Comparison of ENCODE assay signal across 12 mouse cellular contexts in the genomic region with DNA sequence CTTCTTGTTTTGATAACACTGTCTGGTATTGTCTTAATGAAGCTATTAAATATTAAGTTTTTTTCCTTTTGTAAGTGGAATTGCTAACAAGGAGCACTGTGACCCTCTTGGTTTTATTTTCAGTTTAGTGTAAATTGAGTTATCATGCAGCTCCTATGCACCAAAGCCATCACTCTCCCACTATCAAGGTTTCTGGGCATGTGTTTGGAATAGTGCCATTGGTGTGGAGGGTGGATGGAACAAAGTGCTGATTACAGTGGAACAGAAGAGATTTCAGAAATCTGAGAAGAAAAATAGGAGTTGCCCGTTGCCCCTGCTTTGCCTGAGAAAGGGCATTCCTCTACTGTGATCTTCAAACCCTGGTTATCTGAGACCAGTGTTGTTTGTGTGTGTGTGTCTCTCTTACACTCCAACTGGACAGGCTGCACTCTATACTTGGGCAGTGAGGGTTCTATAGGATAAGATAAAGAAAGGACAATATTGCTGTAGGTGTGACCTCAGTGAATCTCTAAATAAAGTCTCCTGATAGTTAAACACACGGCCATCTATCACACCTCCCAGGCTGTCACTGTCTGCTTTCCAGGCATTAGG.
"Had no signal": no experiment of that assay in that cellular context is flagged by ENCODE, and none has a peak within 500 bp of the region (broad histone marks: within the 10 kb centered on the region; RNA-seq: fewer than 3 reads in every experiment).

No protein-coding gene starts in this region.

- H3K27ac ChIP-seq: limb, embryonic 13.5 days; liver, embryonic 14.5 days; midbrain, embryonic 12.5 days; neural tube, embryonic 13.5 days had no signal

- H3K9me3 ChIP-seq: limb, embryonic 13.5 days; midbrain, embryonic 12.5 days; neural tube, embryonic 13.5 days had no signal

- ATAC-seq: midbrain, embryonic 16.5 days had no signal

- DNase-seq: kidney, adult 11 months; kidney, postnatal 10 days; left cerebral cortex, postnatal 4 days; lung, adult 18-20 months; right cerebral cortex, adult 18-20 months; spleen, adult 18-20 months; thymus, postnatal 4 days had no signal

- H3K4me3 ChIP-seq: limb, embryonic 13.5 days; midbrain, embryonic 12.5 days; neural tube, embryonic 13.5 days had no signal

- H3K4me2 ChIP-seq: limb, embryonic 13.5 days; midbrain, embryonic 12.5 days; neural tube, embryonic 13.5 days had no signal

- H3K36me3 ChIP-seq: limb, embryonic 13.5 days; midbrain, embryonic 12.5 days; neural tube, embryonic 13.5 days had no signal

- H3K27me3 ChIP-seq: limb, embryonic 13.5 days had no signal

- H3K9ac ChIP-seq: limb, embryonic 13.5 days; liver, embryonic 14.5 days; midbrain, embryonic 12.5 days; neural tube, embryonic 13.5 days had no signal
